Mouse (Mus musculus) limb, embryonic 14.5 days (tissue): ENCODE results near the gene Rnf31. TPM values are rescaled to one million over a fixed set of nuclear protein-coding genes. Genes with fewer than 3 reads are reported as not detected.

ENCODE experiments used
- ATAC-seq: fragments of 200-750 bp; cut with Nextera tagmentation; 2 replicates; pipeline ENCODE4 v1.8.0; 2017; ENCODE audit warnings: low read depth, moderate number of reproducible peaks, moderate TSS enrichment; ENCODE audit not compliant: low FRiP score
- DNase-seq: peaks from one replicate; pipeline ENCODE4 v3.0.0-alpha.2; 2015; ENCODE audit warnings: low spot score
- H3K27ac ChIP-seq: fragments of 300-500 bp; sonication (generic); replicated peaks from 2 replicates; pipeline ENCODE4 v1.5.1; 2014; ENCODE audit warnings: low read depth, mild to moderate bottlenecking, low read length, moderate library complexity, mixed read lengths
- H3K27me3 ChIP-seq: fragments of 300-500 bp; sonication (generic); 2 replicates; pipeline ENCODE4 v1.6.1; 2014; ENCODE audit warnings: low read length, mixed read lengths; ENCODE audit not compliant: control insufficient read depth, insufficient read depth
- H3K36me3 ChIP-seq: fragments of 300-500 bp; sonication (generic); 2 replicates; pipeline ENCODE4 v1.6.1; 2014; ENCODE audit warnings: mild to moderate bottlenecking, low read length, moderate library complexity, mixed read lengths; ENCODE audit not compliant: control insufficient read depth, insufficient read depth
- H3K4me1 ChIP-seq: fragments of 300-500 bp; sonication (generic); 2 replicates; pipeline ENCODE4 v1.6.1; 2014; ENCODE audit warnings: antibody characterized with exemption, low read length, mixed read lengths; ENCODE audit not compliant: control insufficient read depth, insufficient read depth
- H3K4me2 ChIP-seq: fragments of 300-500 bp; sonication (generic); replicated peaks from 2 replicates; pipeline ENCODE4 v1.6.1; 2014; ENCODE audit warnings: low read depth, mild to moderate bottlenecking, low read length, moderate library complexity; ENCODE audit not compliant: severe bottlenecking
- H3K4me3 ChIP-seq: fragments of 300-500 bp; sonication (generic); replicated peaks from 2 replicates; pipeline ENCODE4 v1.5.1; 2014; ENCODE audit warnings: low read length
- H3K9ac ChIP-seq: fragments of 300-500 bp; sonication (generic); 2 replicates; pipeline ENCODE4 v1.6.1; 2014; ENCODE audit warnings: mild to moderate bottlenecking, low read depth, low read length, moderate library complexity; ENCODE audit not compliant: severe bottlenecking
- H3K9me3 ChIP-seq: fragments of 300-500 bp; sonication (generic); 2 replicates; pipeline ENCODE4 v1.6.1; 2016; ENCODE audit warnings: low read length; ENCODE audit not compliant: control insufficient read depth
- POLR2A ChIP-seq: fragments of 200-500 bp; IDR thresholded peaks from 2 replicates; pipeline ENCODE4 v1.8.0; 2012; ENCODE audit warnings: inconsistent platforms, mild to moderate bottlenecking, moderate library complexity, borderline replicate concordance; ENCODE audit not compliant: insufficient read depth, insufficient read length; ENCODE audit errors: extremely low read depth
- WGBS: fragments of 180-500 bp; shearing (Covaris S2); extraction: QIAGEN DNeasy Blood & Tissue Kit; methylation state at CpG from one replicate; pipeline ENCODE4 v1.1.7; 2014; 5-methylcytosine and 5-hydroxymethylcytosine counted together
- polyA plus RNA-seq, 2 experiments: library from polyadenylated mRNA; depleted of rRNA in 1 of 2; stranded (reverse) in 1 of 2; unstranded in 1 of 2; fragments of >200 nt; fragmentation: Nextera tagmentation in 1 of 2; extraction: Ambion mirVana in 1 of 2; gene quantifications; 2 replicates each; pipeline versions ENCODE4 v1.2.1 to v1.2.3; 2012 to 2014

The Rnf31 gene
- polyA plus RNA-seq, 2 experiments: 13.1 to 23.0 TPM

DNA sequence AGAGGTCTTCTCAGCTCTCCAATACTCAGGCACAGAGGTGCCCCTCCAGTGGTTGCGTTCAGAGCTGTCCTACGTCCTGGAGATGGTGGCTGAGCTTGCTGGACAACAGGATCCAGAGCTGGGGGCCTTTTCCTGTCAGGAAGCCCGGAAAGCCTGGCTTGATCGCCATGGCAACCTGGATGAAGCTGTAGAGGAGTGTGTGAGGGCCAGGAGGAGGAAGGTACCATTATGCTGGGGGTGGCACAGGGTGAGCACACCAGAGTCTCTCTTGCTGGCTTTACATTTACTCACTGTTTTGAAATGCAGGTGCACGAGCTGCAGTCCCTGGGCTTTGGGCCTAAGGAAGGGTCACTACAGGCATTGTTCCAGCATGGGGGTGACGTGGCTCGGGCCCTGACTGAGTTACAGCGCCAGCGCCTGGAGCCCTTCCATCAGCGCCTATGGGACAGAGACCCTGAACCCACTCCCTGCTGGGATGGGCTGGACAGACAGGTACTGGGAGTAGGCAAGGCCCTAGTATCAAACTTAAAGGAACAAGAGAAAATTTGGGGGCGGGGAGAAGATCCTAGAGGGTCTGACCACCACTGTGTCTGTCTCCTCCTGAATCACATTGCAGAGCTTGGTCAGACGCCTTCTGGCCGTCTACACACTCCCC lies 4.7 kb downstream of the Rnf31 start:
- peaks cover 8% of the 10 kb centered on the region for H3K4me1 ChIP-seq
- H3K36me3 ChIP-seq: peaks cover 64% of the 10 kb centered on the region
- H3K27ac ChIP-seq: no peak overlapping the region
- H3K9me3 ChIP-seq: no peaks in the 10 kb centered on the region
- no peak overlapping the region for H3K4me2 ChIP-seq
- TF ChIP-seq POLR2A: no peak
- ATAC-seq (no peak), DNase-seq (no peak)
- H3K4me3 ChIP-seq: no peak overlapping the region
- 74% methylated on average over 13 of the region's 13 CpGs for WGBS
- H3K27me3 ChIP-seq: no peaks in the 10 kb centered on the region
- no peak overlapping the region for H3K9ac ChIP-seq

DNA sequence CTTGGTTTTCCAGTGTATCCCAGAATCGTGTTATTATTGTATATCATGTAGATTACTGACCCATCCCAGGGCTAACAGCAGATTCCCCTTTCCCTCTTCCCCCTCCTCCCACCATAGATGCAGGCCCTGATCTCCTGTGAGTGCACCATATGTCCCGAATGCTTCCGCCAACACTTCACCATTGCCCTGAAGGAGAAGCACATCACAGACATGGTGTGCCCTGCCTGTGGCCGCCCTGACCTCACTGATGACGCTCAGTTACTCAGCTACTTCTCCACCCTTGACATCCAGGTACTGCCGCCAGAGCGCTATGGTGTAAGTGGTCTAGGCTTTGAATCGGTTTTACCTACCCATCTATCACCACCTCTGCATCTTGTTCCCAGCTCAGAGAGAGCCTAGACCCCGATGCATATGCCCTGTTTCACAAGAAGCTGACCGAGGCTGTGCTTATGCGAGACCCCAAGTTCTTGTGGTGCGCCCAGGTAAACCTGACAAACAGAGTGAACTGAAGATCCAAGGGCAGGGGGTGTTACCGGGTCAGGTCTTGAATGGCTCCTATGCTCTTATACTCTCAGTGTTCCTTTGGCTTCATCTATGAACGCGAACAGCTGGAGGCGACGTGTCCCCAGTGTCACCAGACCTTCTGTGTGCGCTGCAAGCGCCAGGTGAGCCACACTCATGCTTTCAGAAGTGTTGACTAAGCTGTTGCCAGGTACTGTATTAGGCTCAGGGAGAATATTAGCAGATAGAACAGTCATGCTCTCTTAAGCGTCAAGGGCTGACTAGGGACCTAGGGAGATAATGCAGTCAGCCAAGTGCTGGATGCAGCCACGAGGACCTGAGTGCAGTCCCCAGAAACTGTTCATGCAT lies 7.2 kb downstream of the Rnf31 start:
- DNase-seq (no peak), ATAC-seq (no peak)
- H3K9ac ChIP-seq: no peak overlapping the region
- WGBS: 95% methylated on average over 21 of the region's 21 CpGs
- H3K4me1 ChIP-seq: peaks cover 2% of the 10 kb centered on the region; the same call in 1 of the 2 replicates
- no peaks in the 10 kb centered on the region for H3K27me3 ChIP-seq
- no peak overlapping the region for H3K27ac ChIP-seq
- no peak overlapping the region for H3K4me2 ChIP-seq
- TF ChIP-seq POLR2A: no peak
- no peaks in the 10 kb centered on the region for H3K9me3 ChIP-seq
- H3K4me3 ChIP-seq: no peak overlapping the region
- H3K36me3 ChIP-seq: peaks cover 89% of the 10 kb centered on the region

DNA sequence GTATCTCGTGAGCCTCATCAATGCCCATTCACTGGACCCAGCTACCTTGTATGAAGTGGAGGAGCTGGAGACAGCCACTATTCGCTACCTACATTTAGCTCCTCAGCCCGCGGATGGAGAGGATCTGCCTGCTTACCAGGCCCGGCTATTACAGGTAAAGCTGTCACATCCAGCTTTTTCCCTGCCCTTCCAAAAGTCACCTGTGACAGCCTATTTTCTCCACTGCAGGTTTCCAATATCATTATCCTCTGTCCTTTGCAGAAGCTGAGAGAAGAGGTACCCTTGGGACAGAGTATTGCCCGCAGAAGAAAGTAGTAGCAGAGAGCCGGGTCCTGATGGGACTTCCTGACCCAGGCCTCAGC lies 11.7 kb downstream of the Rnf31 start, which contains the start of gene Irf9:
Irf9 (plus strand) TSS at position 301 of the 362 bp plus-strand sequence.
- H3K9me3 ChIP-seq: no peaks in the 10 kb centered on the region
- H3K4me1 ChIP-seq: peaks cover 5% of the 10 kb centered on the region
- no peak for DNase-seq
- H3K4me2 ChIP-seq: peak within 1 kb of the TSS; percentile 49
- TF ChIP-seq POLR2A: no peak
- H3K27ac ChIP-seq: peak within 1 kb of the TSS; percentile 21; the same call in 1 of the 2 replicates
- no peak for ATAC-seq
- WGBS: 73% methylated on average over 7 of the region's 7 CpGs
- H3K36me3 ChIP-seq: peaks cover 73% of the 10 kb centered on the region
- no peaks in the 10 kb centered on the region for H3K27me3 ChIP-seq
- peak within 1 kb of the TSS; percentile 25; the same call in 1 of the 2 replicates for H3K9ac ChIP-seq
- H3K4me3 ChIP-seq: peak within 1 kb of the TSS; percentile 33

- 16% methylated on average over 18 of the region's 19 CpGs for WGBS
- Histone ChIP-seq H3K4me1 (peaks cover 5% of the 10 kb centered on the region), H3K9ac (peak overlapping the region; percentile 25; the same call in 1 of the 2 replicates), H3K4me3 (peak overlapping the region; percentile 33), H3K27ac (peak overlapping the region; percentile 21; the same call in 1 of the 2 replicates), H3K9me3 (no peaks in the 10 kb centered on the region), H3K4me2 (peak overlapping the region; percentile 49), H3K27me3 (no peaks in the 10 kb centered on the region), H3K36me3 (peaks cover 73% of the 10 kb centered on the region)
- no peak for TF ChIP-seq POLR2A
- ATAC-seq (peak; percentile 94), DNase-seq (peak; percentile 92)
These were observed 12.4 kb downstream of the Rnf31 start for GRCm38 (mm10) chr14:55603633-55604576.
